Mouse (Mus musculus): ENCODE results near the gene Ambra1.

GRCm38 (mm10) chr2:91948792-91949241 is 218.9 kb downstream of the Ambra1 start:
- TF ChIP-seq CTCF (IDR thresholded peaks at IDR 0.05) (no peak), POLR2A (IDR thresholded peaks at IDR 0.05; ENCODE audit: insufficient read depth, low read depth, low read length) (no peak)

Measured in heart, adult 2 months (tissue).